Mouse (Mus musculus) limb, embryonic 10.5 days (tissue): ENCODE data around the gene Bpifc. TPM values are rescaled to one million over a fixed set of nuclear protein-coding genes. Genes with fewer than 3 reads are reported as not detected.

Source experiments
- DNase-seq: peaks from one replicate; pipeline ENCODE4 v3.0.0-alpha.2; 2017; ENCODE audit warnings: low spot score
- H3K27ac ChIP-seq: fragments of 300-500 bp; sonication (generic); 2 replicates; pipeline ENCODE4 v1.5.1; 2016; ENCODE audit warnings: mild to moderate bottlenecking
- H3K27me3 ChIP-seq: fragments of 300-500 bp; sonication (generic); 2 replicates; pipeline ENCODE4 v1.6.1; 2016; ENCODE audit warnings: low read depth, mild to moderate bottlenecking; ENCODE audit not compliant: poor library complexity, severe bottlenecking
- H3K36me3 ChIP-seq: fragments of 300-500 bp; sonication (generic); 2 replicates; pipeline ENCODE4 v1.6.1; 2016; ENCODE audit warnings: mild to moderate bottlenecking, moderate library complexity
- H3K4me1 ChIP-seq: fragments of 300-500 bp; sonication (generic); 2 replicates; pipeline ENCODE4 v1.6.1; 2016
- H3K4me3 ChIP-seq: fragments of 300-500 bp; sonication (generic); 2 replicates; pipeline ENCODE4 v1.5.1; 2016; ENCODE audit warnings: mild to moderate bottlenecking, moderate library complexity
- H3K9me3 ChIP-seq: fragments of 300-500 bp; sonication (generic); replicated peaks from 2 replicates; pipeline ENCODE4 v1.6.1; 2016; ENCODE audit warnings: mild to moderate bottlenecking
- WGBS: fragments of 180-500 bp; shearing (Covaris S2); methylation state at CpG from one replicate; pipeline ENCODE4 v1.1.7; 2016; 5-methylcytosine and 5-hydroxymethylcytosine counted together
- polyA plus RNA-seq: library from polyadenylated mRNA; unstranded; fragments of >200 nt; fragmentation: Nextera tagmentation; extraction: Ambion mirVana; gene quantifications from 2 replicates; pipeline ENCODE4 v1.2.1, GENCODE M21; 2016

Bpifc gene
- polyA plus RNA-seq, 1 experiment from 2014 or later: not detected

DNA sequence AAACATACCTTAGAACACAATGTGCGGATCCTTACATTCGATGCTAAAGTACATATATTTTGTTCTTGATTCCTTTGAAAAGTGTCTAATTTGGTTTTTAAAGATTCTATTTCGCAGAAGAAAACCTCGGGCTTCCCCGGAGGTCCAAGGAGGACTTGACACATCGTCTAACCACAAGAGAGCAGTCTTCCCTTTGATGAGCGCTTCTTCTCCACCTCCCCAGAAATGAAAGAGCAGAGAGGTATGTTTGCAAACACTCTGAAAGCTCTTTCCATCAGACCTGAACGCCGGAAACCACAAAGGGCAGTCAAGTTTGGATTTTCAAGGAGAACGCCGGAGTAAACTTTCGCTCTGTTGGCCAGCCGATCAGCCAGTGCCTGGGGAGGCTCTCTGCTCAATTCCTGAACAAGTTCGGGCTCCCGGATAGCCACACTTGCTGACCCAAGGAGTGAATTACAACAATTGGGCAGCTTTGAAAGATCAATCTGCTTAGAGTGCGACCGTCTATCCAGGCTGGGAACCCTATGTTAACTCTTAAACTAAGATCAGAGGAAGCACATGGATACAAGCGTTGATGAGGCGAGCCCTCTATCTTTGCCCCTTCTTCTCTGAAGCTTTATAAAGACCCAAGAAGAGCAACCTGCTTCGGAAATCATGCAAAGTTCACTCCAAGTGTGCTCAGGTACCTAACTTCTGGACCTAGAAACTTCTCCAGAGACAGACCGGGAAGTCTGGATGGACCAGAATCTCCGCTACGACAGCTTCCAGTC, 83.8 kb downstream of the Bpifc start, which contains the start of gene Ascl4:
TSS of gene Ascl4 (plus strand) at position 6 of the 770 bp plus-strand sequence.
- DNase-seq: peak; percentile 59
- Histone ChIP-seq H3K9me3 (no peaks in the 10 kb centered on the region), H3K4me3 (peak within 1 kb of the TSS; percentile 67), H3K36me3 (no peaks in the 10 kb centered on the region), H3K27ac (peak within 1 kb of the TSS; percentile 43; the same call in 1 of the 2 replicates), H3K27me3 (peaks cover 41% of the 10 kb centered on the region), H3K4me1 (peaks cover 12% of the 10 kb centered on the region)
- WGBS: 2% methylated on average over 23 of the region's 23 CpGs

DNA sequence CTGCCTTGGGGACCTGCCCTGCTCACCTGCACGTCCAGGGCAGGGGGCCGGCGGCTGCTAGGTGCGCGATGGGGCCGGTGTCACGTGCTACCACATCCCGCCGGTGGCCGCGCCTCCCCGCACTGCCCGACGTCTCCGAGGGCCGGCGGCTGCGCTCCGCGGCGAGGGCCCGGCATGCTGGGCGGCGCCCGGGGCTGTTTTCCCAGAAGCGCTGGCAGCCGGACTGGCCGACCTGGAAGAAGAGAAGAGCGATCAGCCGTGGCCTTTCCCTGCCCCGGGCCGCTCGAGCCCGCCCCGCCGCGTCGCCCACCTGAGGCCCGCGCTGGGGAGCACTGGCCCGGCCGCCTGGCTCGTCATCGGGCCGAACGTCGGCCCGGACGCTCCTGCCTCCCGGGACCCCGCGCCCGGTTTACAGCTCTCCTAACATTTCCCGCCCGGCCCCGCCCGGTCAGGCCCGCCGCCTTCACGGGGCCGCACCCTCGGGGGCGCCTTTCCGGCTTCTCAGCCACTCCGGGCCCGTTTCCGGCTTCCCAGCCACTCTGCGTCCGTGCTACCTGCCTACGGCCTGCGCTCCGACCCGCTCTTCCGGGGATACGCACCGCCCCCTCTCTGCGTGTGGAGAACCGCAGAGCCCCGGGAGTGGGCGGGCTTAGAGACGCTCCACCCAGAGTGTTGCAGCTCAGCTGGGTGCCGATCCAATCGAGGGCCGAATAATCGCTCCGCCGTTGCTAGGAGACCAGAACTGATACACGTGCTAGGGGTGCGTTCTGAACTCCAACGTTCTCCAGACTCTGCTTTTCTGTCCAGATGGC, 95.0 kb downstream of the Bpifc start, which contains the start of gene Prdm4:
TSS of gene Prdm4 (minus strand) at position 645 of the 812 bp plus-strand sequence.
- Histone ChIP-seq H3K4me1 (peaks cover 16% of the 10 kb centered on the region), H3K27me3 (no peaks in the 10 kb centered on the region), H3K36me3 (peaks cover 32% of the 10 kb centered on the region), H3K4me3 (peak within 1 kb of the TSS; percentile 90), H3K9me3 (no peaks in the 10 kb centered on the region), H3K27ac (peak within 1 kb of the TSS; percentile 93)
- peak; percentile 99 for DNase-seq
- WGBS: 0% methylated on average over 90 of the region's 90 CpGs

Other genes with a start within 250 kb of the Bpifc start
- 113 and 121 TPM in 2 replicates for gene Pwp1, start 182.4 kb downstream of the Bpifc start, polyA plus RNA-seq
- gene Prdm4, start 94.8 kb downstream of the Bpifc start, polyA plus RNA-seq: 30.6 and 30.8 TPM in 2 replicates
- 0.11 and 0.19 TPM in 2 replicates for gene Ascl4, start 84.2 kb downstream of the Bpifc start, polyA plus RNA-seq
- gene Rtcb, start 54.1 kb downstream of the Bpifc start, polyA plus RNA-seq: 233 and 235 TPM in 2 replicates
- 15.6 and 20.1 TPM in 2 replicates for gene Fbxo7, start 10.1 kb upstream of the Bpifc start, polyA plus RNA-seq